Mouse (Mus musculus) liver, postnatal 0 days (tissue): ENCODE measurements around the gene Kri1.

Experiments used
- CTCF ChIP-seq: sonication (generic); IDR thresholded peaks from 2 replicates; pipeline ENCODE4 v1.5.1; 2016; ENCODE audit warnings: antibody characterized with exemption, low read depth
- EP300 ChIP-seq: IDR thresholded peaks from 2 replicates; pipeline ENCODE4 v1.6.1; 2016; ENCODE audit warnings: antibody characterized with exemption, low read depth, mild to moderate bottlenecking

GRCm38 (mm10) chr9:21243826-21244427 is 43.8 kb downstream of the Kri1 start:
- TF ChIP-seq EP300 (no peak), CTCF (no peak)
